Mouse (Mus musculus) thymus, postnatal 36 days (tissue): ENCODE measurements around the gene Otub1.

Experiments used
- DNase-seq, 2 experiments: peaks; one replicate each; pipeline ENCODE4 v3.0.0; 2022; ENCODE audit warnings: mixed read lengths in 2 of 2

Otub1 gene

GRCm38 (mm10) chr19:7205753-7206736 is at the start of gene Otub1:
Otub1 (minus strand) TSS chr19:7206316.
- peak; percentile 89 to 93 for DNase-seq

GRCm38 (mm10) chr19:7246021-7246420 is 39.9 kb upstream of the Otub1 start:
- no peak for DNase-seq

GRCm38 (mm10) chr19:7240782-7241690 is 34.9 kb upstream of the Otub1 start, which contains the start of gene Naa40:
Naa40 (minus strand) TSS chr19:7241183.
- DNase-seq, result peak; percentile 91 to 95

- peak in 1 of 2 experiments; percentile 29 for DNase-seq
These were observed 34.2 kb upstream of the Otub1 start for GRCm38 (mm10) chr19:7240291-7240690.

GRCm38 (mm10) chr19:7239574-7239973 is 33.5 kb upstream of the Otub1 start:
- DNase-seq, result no peak

- no peak for DNase-seq
These were observed 30.6 kb upstream of the Otub1 start for GRCm38 (mm10) chr19:7236742-7237141.

GRCm38 (mm10) chr19:7236011-7236410 is 29.9 kb upstream of the Otub1 start:
- no peak for DNase-seq

GRCm38 (mm10) chr19:7235461-7235860 is 29.3 kb upstream of the Otub1 start:
- no peak for DNase-seq

- DNase-seq, result peak; percentile 75 to 79
These were observed 28.6 kb upstream of the Otub1 start for GRCm38 (mm10) chr19:7234537-7235221.

- no peak for DNase-seq
These were observed 20.4 kb upstream of the Otub1 start for GRCm38 (mm10) chr19:7226511-7226914.

- DNase-seq, result no peak
These were observed 19.1 kb upstream of the Otub1 start for GRCm38 (mm10) chr19:7225096-7225690.

- no peak for DNase-seq
These were observed 18.1 kb upstream of the Otub1 start for GRCm38 (mm10) chr19:7224253-7224652.

- no peak for DNase-seq
These were observed 17.4 kb upstream of the Otub1 start for GRCm38 (mm10) chr19:7223488-7223887.

- DNase-seq, result no peak
These were observed 16.1 kb upstream of the Otub1 start for GRCm38 (mm10) chr19:7222196-7222595.

GRCm38 (mm10) chr19:7218753-7219152 is 12.6 kb upstream of the Otub1 start:
- no peak for DNase-seq

GRCm38 (mm10) chr19:7217926-7218267 is 11.8 kb upstream of the Otub1 start:
- no peak for DNase-seq

- DNase-seq, result peak; percentile 87 to 91
These were observed 11.2 kb upstream of the Otub1 start, which contains the start of gene Cox8a for GRCm38 (mm10) chr19:7217162-7217925. Cox8a (minus strand) TSS chr19:7217616.

GRCm38 (mm10) chr19:7214484-7214883 is 8.4 kb upstream of the Otub1 start:
- no peak for DNase-seq

- DNase-seq, result no peak
These were observed 6.9 kb upstream of the Otub1 start for GRCm38 (mm10) chr19:7213010-7213409.

- no peak for DNase-seq
These were observed 6.1 kb upstream of the Otub1 start for GRCm38 (mm10) chr19:7212216-7212615.

- no peak for DNase-seq
These were observed 4.0 kb upstream of the Otub1 start for GRCm38 (mm10) chr19:7209907-7210646.
